Mouse (Mus musculus) embryonic facial prominence, embryonic 14.5 days (tissue): ENCODE data around the gene Casp2. TPM values are rescaled to one million over a fixed set of nuclear protein-coding genes. Genes with fewer than 3 reads are reported as not detected.

Experiments
- ATAC-seq: fragments of 200-750 bp; cut with Nextera tagmentation; 2 replicates; pipeline ENCODE4 v1.8.0; 2017; ENCODE audit warnings: low read depth, moderate number of reproducible peaks, moderate TSS enrichment
- DNase-seq: peaks from one replicate; pipeline ENCODE4 v3.0.0-alpha.2; 2015; ENCODE audit warnings: low spot score
- H3K27ac ChIP-seq: fragments of 300-500 bp; sonication (generic); replicated peaks from 2 replicates; pipeline ENCODE4 v1.5.1; 2014; ENCODE audit warnings: low read depth, mild to moderate bottlenecking, low read length, moderate library complexity
- H3K27me3 ChIP-seq: fragments of 300-500 bp; sonication (generic); replicated peaks from 2 replicates; pipeline ENCODE4 v1.6.1; 2014; ENCODE audit warnings: low read length; ENCODE audit not compliant: control insufficient read depth, insufficient read depth
- H3K36me3 ChIP-seq: fragments of 300-500 bp; sonication (generic); 2 replicates; pipeline ENCODE4 v1.6.1; 2014; ENCODE audit warnings: low read length, mixed read lengths; ENCODE audit not compliant: control insufficient read depth, insufficient read depth
- H3K4me1 ChIP-seq: fragments of 300-500 bp; sonication (generic); 2 replicates; pipeline ENCODE4 v1.6.1; 2014; ENCODE audit warnings: antibody characterized with exemption, low read length; ENCODE audit not compliant: control insufficient read depth, insufficient read depth
- H3K4me2 ChIP-seq: fragments of 300-500 bp; sonication (generic); 2 replicates; pipeline ENCODE4 v1.6.1; 2014; ENCODE audit warnings: low read depth, mild to moderate bottlenecking, low read length, moderate library complexity, mixed read lengths
- H3K4me3 ChIP-seq: fragments of 300-500 bp; sonication (generic); 2 replicates; pipeline ENCODE4 v1.5.1; 2014; ENCODE audit warnings: low read depth, mild to moderate bottlenecking, low read length
- H3K9ac ChIP-seq: fragments of 300-500 bp; sonication (generic); 2 replicates; pipeline ENCODE4 v1.6.1; 2014; ENCODE audit warnings: low read depth, mild to moderate bottlenecking, low read length, moderate library complexity, mixed read lengths
- H3K9me3 ChIP-seq: fragments of 300-500 bp; sonication (generic); 2 replicates; pipeline ENCODE4 v1.6.1; 2016; ENCODE audit warnings: low read length; ENCODE audit not compliant: control insufficient read depth
- whole genome bisulfite sequencing: fragments of 180-500 bp; shearing (Covaris S2); extraction: QIAGEN DNeasy Blood & Tissue Kit; methylation state at CpG from one replicate; pipeline ENCODE4 v1.1.7; 2014; 5-methylcytosine and 5-hydroxymethylcytosine counted together
- polyA plus RNA-seq: library from polyadenylated mRNA; unstranded; fragments of >200 nt; fragmentation: Nextera tagmentation; extraction: Ambion mirVana; gene quantifications from 2 replicates; pipeline ENCODE4 v1.2.1, GENCODE M21; 2014

Gene Casp2
- polyA plus RNA-seq, 1 experiment from 2014 or later, result 38.6 TPM

- H3K4me1 ChIP-seq, result no peaks in the 10 kb centered on the region
- DNase-seq (peak; percentile 7), ATAC-seq (no peak)
- WGBS, result 64% methylated on average over 3 of the region's 3 CpGs
- H3K27ac ChIP-seq, result no peak overlapping the region
- H3K36me3 ChIP-seq, result no peaks in the 10 kb centered on the region
- H3K4me3 ChIP-seq, result no peak overlapping the region
- H3K27me3 ChIP-seq, result no peaks in the 10 kb centered on the region
- no peaks in the 10 kb centered on the region for H3K9me3 ChIP-seq
- H3K4me2 ChIP-seq, result no peak overlapping the region
- H3K9ac ChIP-seq, result no peak overlapping the region
These were observed 30.8 kb downstream of the Casp2 start for GRCm38 (mm10) chr6:42295549-42296094.

- Histone ChIP-seq H3K9me3 (no peaks in the 10 kb centered on the region), H3K4me1 (no peaks in the 10 kb centered on the region), H3K9ac (no peak overlapping the region), H3K27ac (no peak overlapping the region), H3K27me3 (no peaks in the 10 kb centered on the region), H3K4me2 (no peak overlapping the region), H3K36me3 (no peaks in the 10 kb centered on the region), H3K4me3 (no peak overlapping the region)
- ATAC-seq (no peak), DNase-seq (no peak)
- 77% methylated on average over 5 of the region's 5 CpGs for WGBS
These were observed 34.6 kb downstream of the Casp2 start for GRCm38 (mm10) chr6:42299362-42299761.

- Histone ChIP-seq H3K27me3 (no peaks in the 10 kb centered on the region), H3K9me3 (no peaks in the 10 kb centered on the region), H3K36me3 (no peaks in the 10 kb centered on the region), H3K9ac (no peak overlapping the region), H3K4me1 (no peaks in the 10 kb centered on the region), H3K27ac (no peak overlapping the region), H3K4me2 (no peak overlapping the region), H3K4me3 (no peak overlapping the region)
- DNase-seq, result no peak
- WGBS, result 46% methylated on average over 8 of the region's 8 CpGs
- ATAC-seq, result no peak
These were observed 45.1 kb downstream of the Casp2 start for GRCm38 (mm10) chr6:42309816-42310378.

GRCm38 (mm10) chr6:42310427-42311053 lies 45.8 kb downstream of the Casp2 start:
- H3K4me2 ChIP-seq, result no peak overlapping the region
- H3K4me1 ChIP-seq, result no peaks in the 10 kb centered on the region
- H3K9ac ChIP-seq, result no peak overlapping the region
- no peak overlapping the region for H3K4me3 ChIP-seq
- H3K36me3 ChIP-seq, result no peaks in the 10 kb centered on the region
- H3K9me3 ChIP-seq, result no peaks in the 10 kb centered on the region
- H3K27ac ChIP-seq, result no peak overlapping the region
- no peaks in the 10 kb centered on the region for H3K27me3 ChIP-seq
- no peak for ATAC-seq
- WGBS, result 84% methylated on average over 2 of the region's 2 CpGs
- no peak for DNase-seq

- Histone ChIP-seq H3K4me3 (no peak overlapping the region), H3K4me2 (no peak overlapping the region), H3K9ac (no peak overlapping the region), H3K4me1 (no peaks in the 10 kb centered on the region), H3K36me3 (no peaks in the 10 kb centered on the region), H3K27me3 (peaks cover 11% of the 10 kb centered on the region), H3K27ac (no peak overlapping the region), H3K9me3 (no peaks in the 10 kb centered on the region)
- DNase-seq (no peak), ATAC-seq (no peak)
- 81% methylated on average over 4 of the region's 4 CpGs for WGBS
These were observed 53.5 kb downstream of the Casp2 start for GRCm38 (mm10) chr6:42318293-42318692.

- H3K4me3 ChIP-seq, result peak overlapping the region; percentile 62
- H3K4me2 ChIP-seq, result peak overlapping the region; percentile 79
- peaks cover 22% of the 10 kb centered on the region for H3K27me3 ChIP-seq
- no peaks in the 10 kb centered on the region for H3K9me3 ChIP-seq
- H3K27ac ChIP-seq, result no peak overlapping the region
- no peaks in the 10 kb centered on the region for H3K36me3 ChIP-seq
- 0 out of 2 replicates have a peak, but pooled peaks cover 4% of the 10 kb centered on the region for H3K4me1 ChIP-seq
- 2% methylated on average over 22 of the region's 28 CpGs for WGBS
- peak overlapping the region; percentile 66 for H3K9ac ChIP-seq
- ATAC-seq (no peak; the same call in 1 of the 2 replicates), DNase-seq (no peak)
These were observed 58.7 kb downstream of the Casp2 start for GRCm38 (mm10) chr6:42323371-42324066.

- Histone ChIP-seq H3K4me1 (0 out of 2 replicates have a peak, but pooled peaks cover 4% of the 10 kb centered on the region), H3K4me2 (peak overlapping the region; percentile 79), H3K9ac (peak overlapping the region; percentile 66), H3K4me3 (peak overlapping the region; percentile 62), H3K27me3 (peaks cover 22% of the 10 kb centered on the region), H3K36me3 (no peaks in the 10 kb centered on the region), H3K27ac (no peak overlapping the region; the same call in 1 of the 2 replicates), H3K9me3 (no peaks in the 10 kb centered on the region)
- DNase-seq (peak; percentile 10), ATAC-seq (peak; percentile 58)
- WGBS, result 0% methylated on average over 15 of the region's 32 CpGs
These were observed 59.3 kb downstream of the Casp2 start for GRCm38 (mm10) chr6:42324067-42324481.

GRCm38 (mm10) chr6:42324482-42325267 lies 59.9 kb downstream of the Casp2 start, which contains the start of gene Fam131b:
TSS of gene Fam131b (minus strand) at chr6:42324643.
- DNase-seq, result peak; percentile 46
- H3K9me3 ChIP-seq, result no peaks in the 10 kb centered on the region
- ATAC-seq, result peak; percentile 89
- 0 out of 2 replicates have a peak, but pooled peaks cover 4% of the 10 kb centered on the region for H3K4me1 ChIP-seq
- no peak within 1 kb of the TSS; the same call in 1 of the 2 replicates for H3K27ac ChIP-seq
- H3K36me3 ChIP-seq, result no peaks in the 10 kb centered on the region
- peak within 1 kb of the TSS; percentile 62 for H3K4me3 ChIP-seq
- H3K27me3 ChIP-seq, result peaks cover 22% of the 10 kb centered on the region
- under 1% methylated on average over 18 of the region's 68 CpGs for WGBS
- H3K4me2 ChIP-seq, result peak within 1 kb of the TSS; percentile 79
- peak within 1 kb of the TSS; percentile 66 for H3K9ac ChIP-seq
